Mouse (Mus musculus) midbrain, embryonic 11.5 days (tissue): Measurements from ENCODE around the gene Prpf8. TPM values are rescaled to one million over a fixed set of nuclear protein-coding genes. Genes with fewer than 3 reads are reported as not detected.

ENCODE experiments used
- ATAC-seq: fragments of 200-750 bp; cut with Nextera tagmentation; 2 replicates; pipeline ENCODE4 v1.8.0; 2017; ENCODE audit warnings: moderate TSS enrichment, moderate library complexity; ENCODE audit not compliant: low FRiP score
- DNase-seq: peaks from one replicate; pipeline ENCODE4 v3.0.0; 2015; ENCODE audit warnings: low spot score; ENCODE audit errors: missing footprints
- H3K27ac ChIP-seq: fragments of 300-500 bp; sonication (generic); 2 replicates; pipeline ENCODE4 v1.5.1; 2014; ENCODE audit warnings: low read depth, low read length
- H3K27me3 ChIP-seq: fragments of 300-500 bp; sonication (generic); 2 replicates; pipeline ENCODE4 v1.6.1; 2014; ENCODE audit warnings: mild to moderate bottlenecking, low read length, moderate library complexity, mixed read lengths; ENCODE audit not compliant: control insufficient read depth, insufficient read depth
- H3K36me3 ChIP-seq: fragments of 300-500 bp; sonication (generic); 2 replicates; pipeline ENCODE4 v1.6.1; 2014; ENCODE audit warnings: mild to moderate bottlenecking, low read length, moderate library complexity, mixed read lengths; ENCODE audit not compliant: control insufficient read depth, insufficient read depth
- H3K4me1 ChIP-seq: fragments of 300-500 bp; sonication (generic); 2 replicates; pipeline ENCODE4 v1.6.1; 2014; ENCODE audit warnings: low read length; ENCODE audit not compliant: control insufficient read depth, insufficient read depth
- H3K4me2 ChIP-seq: fragments of 300-500 bp; sonication (generic); 2 replicates; pipeline ENCODE4 v1.6.1; 2014; ENCODE audit warnings: mild to moderate bottlenecking, moderate library complexity
- H3K4me3 ChIP-seq: fragments of 300-500 bp; sonication (generic); 2 replicates; pipeline ENCODE4 v1.5.1; 2014; ENCODE audit warnings: low read depth, low read length
- H3K9ac ChIP-seq: fragments of 300-500 bp; sonication (generic); 2 replicates; pipeline ENCODE4 v1.6.1; 2014; ENCODE audit warnings: low read length
- H3K9me3 ChIP-seq: fragments of 300-500 bp; sonication (generic); 2 replicates; pipeline ENCODE4 v1.6.1; 2016; ENCODE audit warnings: low read length; ENCODE audit not compliant: control insufficient read depth
- WGBS: fragments of 180-500 bp; shearing (Covaris S2); extraction: QIAGEN DNeasy Blood & Tissue Kit; methylation state at CpG from one replicate; pipeline ENCODE4 v1.1.7; 2014; 5-methylcytosine and 5-hydroxymethylcytosine counted together
- polyA plus RNA-seq: library from polyadenylated mRNA; unstranded; fragments of >200 nt; fragmentation: Nextera tagmentation; extraction: Ambion mirVana; gene quantifications from 2 replicates; pipeline ENCODE4 v1.2.1, GENCODE M21; 2014

The Prpf8 gene
- polyA plus RNA-seq, 1 experiment from 2014 or later = 100.0 TPM

DNA sequence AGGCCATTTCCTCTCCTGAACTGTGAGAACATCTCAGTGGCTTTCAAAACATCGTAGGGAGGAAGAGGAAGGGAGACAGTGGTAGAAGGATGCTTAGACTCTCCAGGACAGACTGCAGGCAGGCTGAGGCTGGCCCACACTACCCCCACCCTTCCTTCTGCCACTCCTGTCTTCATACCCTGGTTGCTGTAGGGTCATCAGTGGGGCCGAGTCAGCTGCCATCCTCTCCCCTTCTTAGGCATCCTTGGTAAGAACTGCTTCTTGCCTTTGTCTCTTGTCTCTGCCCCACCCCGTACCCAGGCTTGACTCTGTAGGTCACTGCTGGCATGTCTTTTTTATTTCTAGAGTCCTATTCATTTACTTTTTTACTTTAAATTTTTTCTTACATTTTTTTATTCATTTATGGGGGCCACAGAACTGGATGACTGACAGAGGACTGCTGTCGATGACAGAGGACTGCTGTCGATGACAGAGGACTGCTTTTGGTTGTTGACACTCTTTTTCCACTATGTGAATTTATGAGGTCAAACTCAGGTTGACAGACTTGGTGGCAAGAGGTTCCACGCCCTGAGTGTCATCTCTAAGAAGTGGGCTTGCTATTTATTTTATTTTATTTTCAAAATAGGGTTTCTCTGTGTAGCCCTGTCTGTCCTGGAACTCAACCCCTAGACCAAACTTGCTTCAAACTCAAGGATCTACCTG, 46.8 kb downstream of the Prpf8 start:
- DNase-seq (no peak), ATAC-seq (no peak)
- Histone ChIP-seq H3K27me3 (no peaks in the 10 kb centered on the region), H3K27ac (no peak overlapping the region), H3K9ac (no peak overlapping the region), H3K4me2 (peak overlapping the region; percentile 99; the same call in 1 of the 2 replicates), H3K4me3 (no peak overlapping the region), H3K4me1 (peaks cover 5% of the 10 kb centered on the region), H3K36me3 (no peaks in the 10 kb centered on the region), H3K9me3 (no peaks in the 10 kb centered on the region)
- 82% methylated on average over 6 of the region's 6 CpGs for WGBS

DNA sequence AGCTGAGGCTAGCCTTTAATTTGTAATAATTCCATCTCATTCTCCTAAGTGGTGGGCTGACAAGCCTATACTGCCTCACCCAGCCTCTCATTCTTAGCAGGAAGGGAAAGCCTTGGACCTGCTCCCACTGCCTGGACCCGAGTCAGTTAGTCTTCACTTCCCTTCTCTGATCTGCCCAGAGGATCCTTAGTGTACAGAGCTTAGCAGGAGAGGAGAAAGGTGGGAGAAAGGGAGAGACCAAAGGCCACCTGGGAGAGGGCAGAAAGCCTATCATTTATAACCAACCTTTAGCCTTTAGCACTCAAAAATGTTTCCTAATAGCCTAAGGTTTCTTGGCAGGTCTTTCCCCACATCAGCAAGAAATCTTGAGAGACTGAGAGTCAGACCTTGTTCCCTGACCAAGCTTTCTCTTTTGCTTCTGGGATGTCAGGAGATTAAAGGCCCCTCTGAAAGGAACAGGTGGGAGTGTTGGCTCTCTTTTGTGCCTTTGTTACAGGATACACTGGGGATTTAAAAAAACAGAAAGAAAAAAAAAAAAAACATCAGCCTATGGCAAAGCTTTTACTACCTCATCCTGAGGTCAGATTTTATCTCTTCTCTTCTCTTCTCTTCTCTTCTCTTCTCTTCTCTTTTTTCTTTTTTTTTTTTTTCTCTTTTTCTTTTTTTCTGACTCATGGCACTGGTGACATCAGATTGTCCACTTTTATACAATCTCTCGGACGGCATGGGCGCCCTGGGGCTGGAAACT, 47.8 kb downstream of the Prpf8 start:
- 50% methylated on average over 4 of the region's 4 CpGs for WGBS
- no peaks in the 10 kb centered on the region for H3K36me3 ChIP-seq
- no peak overlapping the region for H3K27ac ChIP-seq
- H3K4me1 ChIP-seq = peaks cover 5% of the 10 kb centered on the region
- H3K9ac ChIP-seq = no peak overlapping the region
- H3K9me3 ChIP-seq = no peaks in the 10 kb centered on the region
- ATAC-seq = no peak
- no peaks in the 10 kb centered on the region for H3K27me3 ChIP-seq
- no peak overlapping the region for H3K4me3 ChIP-seq
- no peak for DNase-seq
- H3K4me2 ChIP-seq = no peak overlapping the region

DNA sequence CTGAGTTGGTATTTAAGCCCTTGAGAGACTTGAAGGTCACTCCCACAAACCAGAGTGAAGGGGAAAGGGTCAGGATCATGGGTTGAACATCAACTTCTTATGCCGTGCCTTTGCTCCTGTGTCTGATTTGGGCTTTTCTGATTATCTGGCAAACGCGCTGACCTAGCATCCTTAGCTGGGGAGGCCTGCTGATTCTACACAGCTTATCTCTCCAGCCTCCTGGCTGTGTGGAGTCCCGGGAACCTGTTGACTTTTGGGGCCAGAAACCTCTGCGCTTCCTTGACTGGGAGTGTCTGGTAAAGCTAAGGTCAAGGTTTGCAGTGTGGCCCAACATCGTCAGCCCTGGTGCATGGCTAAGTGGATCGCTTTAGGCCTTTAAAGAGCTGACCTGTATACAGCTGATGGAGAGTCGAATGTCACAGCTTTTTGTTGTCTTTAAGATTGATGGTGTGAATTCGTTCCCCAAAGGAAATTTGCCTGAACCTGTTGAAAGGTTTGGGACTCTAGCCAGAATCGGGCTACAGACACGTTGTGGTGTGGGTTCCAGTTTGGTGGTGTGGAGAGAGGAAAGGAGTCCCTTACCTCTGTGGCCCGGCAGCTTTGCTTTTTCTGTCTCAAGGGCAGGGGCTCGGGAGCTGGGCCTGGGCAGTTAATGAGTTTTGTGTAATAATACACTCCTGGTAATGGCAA, 48.6 kb downstream of the Prpf8 start:
- Histone ChIP-seq H3K27ac (no peak overlapping the region), H3K9ac (no peak overlapping the region)

DNA sequence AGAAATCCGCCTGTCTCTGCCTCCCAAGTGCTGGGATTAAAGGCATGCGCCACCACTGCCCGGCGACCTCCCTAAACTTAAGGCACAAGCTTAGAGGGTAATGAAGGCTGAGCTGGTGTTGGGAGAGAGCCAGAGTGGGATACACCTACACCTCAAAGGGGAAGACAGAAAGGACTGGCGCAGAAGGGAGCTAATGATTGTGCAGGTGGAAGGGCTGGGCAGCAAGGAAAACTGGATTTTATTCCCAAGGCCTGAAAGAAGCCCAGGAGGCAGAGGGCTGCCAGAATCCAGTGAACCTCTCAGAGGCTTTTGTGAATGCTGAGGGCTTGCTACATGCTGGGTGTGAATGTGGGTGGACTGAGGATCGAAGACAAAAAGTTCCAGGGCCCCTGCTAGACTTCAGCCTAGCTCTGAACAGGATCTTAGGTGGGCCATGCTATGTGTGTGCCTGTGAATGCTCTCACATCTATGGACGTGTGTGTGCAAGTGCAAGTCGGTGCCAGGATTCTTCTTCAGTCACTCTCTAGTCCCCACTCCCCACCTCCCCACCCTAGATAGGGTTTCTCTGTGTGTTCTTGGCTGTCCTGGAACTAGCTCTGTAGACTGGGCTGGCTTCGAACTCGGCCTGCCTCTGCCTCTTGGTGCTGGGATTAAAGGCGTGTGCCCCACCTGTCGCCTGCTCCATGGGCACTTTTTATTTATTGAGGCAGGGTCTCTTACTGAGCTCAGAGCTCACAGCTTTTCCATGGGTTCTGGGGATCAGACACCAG, 49.8 kb downstream of the Prpf8 start:
- Histone ChIP-seq H3K4me3 (no peak overlapping the region), H3K4me2 (no peak overlapping the region), H3K27me3 (no peaks in the 10 kb centered on the region), H3K9me3 (no peaks in the 10 kb centered on the region), H3K27ac (no peak overlapping the region), H3K36me3 (no peaks in the 10 kb centered on the region), H3K4me1 (peaks cover 5% of the 10 kb centered on the region), H3K9ac (no peak overlapping the region)
- DNase-seq (no peak), ATAC-seq (no peak)
- 89% methylated on average over 12 of the region's 12 CpGs for WGBS

More for the DNA sequence above, 48.6 kb downstream of the Prpf8 start:
- no peak overlapping the region for H3K4me2 ChIP-seq
- H3K36me3 ChIP-seq = no peaks in the 10 kb centered on the region
- no peaks in the 10 kb centered on the region for H3K27me3 ChIP-seq
- DNase-seq (no peak), ATAC-seq (no peak)
- peaks cover 5% of the 10 kb centered on the region for H3K4me1 ChIP-seq
- WGBS = 63% methylated on average over 13 of the region's 13 CpGs
- no peaks in the 10 kb centered on the region for H3K9me3 ChIP-seq
- H3K4me3 ChIP-seq = no peak overlapping the region

DNA sequence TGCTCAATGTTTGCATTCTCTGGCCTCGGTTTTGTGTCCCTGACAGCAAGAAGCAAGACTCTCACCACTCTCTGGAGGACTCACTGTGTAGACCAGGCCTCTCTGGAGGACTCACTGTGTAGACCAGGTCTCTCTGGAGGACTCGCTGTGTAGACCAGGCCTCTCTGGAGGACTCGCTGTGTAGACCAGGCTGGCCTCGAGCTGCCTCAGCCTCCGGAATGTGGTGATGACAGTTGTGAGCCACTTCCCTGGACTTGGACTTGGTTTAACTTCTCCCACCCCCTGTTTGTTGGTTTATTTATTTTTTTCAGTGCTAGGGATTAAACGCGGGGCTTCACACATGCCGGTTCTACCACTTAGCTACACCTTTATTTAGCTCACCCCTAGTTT, 50.4 kb downstream of the Prpf8 start:
- H3K27me3 ChIP-seq = no peaks in the 10 kb centered on the region
- peaks cover 5% of the 10 kb centered on the region for H3K4me1 ChIP-seq
- H3K36me3 ChIP-seq = no peaks in the 10 kb centered on the region
- no peak overlapping the region for H3K4me2 ChIP-seq
- DNase-seq (no peak), ATAC-seq (no peak)
- no peak overlapping the region for H3K9ac ChIP-seq
- no peak overlapping the region for H3K27ac ChIP-seq
- no peak overlapping the region for H3K4me3 ChIP-seq
- no peaks in the 10 kb centered on the region for H3K9me3 ChIP-seq
- WGBS = 86% methylated on average over 8 of the region's 8 CpGs

DNA sequence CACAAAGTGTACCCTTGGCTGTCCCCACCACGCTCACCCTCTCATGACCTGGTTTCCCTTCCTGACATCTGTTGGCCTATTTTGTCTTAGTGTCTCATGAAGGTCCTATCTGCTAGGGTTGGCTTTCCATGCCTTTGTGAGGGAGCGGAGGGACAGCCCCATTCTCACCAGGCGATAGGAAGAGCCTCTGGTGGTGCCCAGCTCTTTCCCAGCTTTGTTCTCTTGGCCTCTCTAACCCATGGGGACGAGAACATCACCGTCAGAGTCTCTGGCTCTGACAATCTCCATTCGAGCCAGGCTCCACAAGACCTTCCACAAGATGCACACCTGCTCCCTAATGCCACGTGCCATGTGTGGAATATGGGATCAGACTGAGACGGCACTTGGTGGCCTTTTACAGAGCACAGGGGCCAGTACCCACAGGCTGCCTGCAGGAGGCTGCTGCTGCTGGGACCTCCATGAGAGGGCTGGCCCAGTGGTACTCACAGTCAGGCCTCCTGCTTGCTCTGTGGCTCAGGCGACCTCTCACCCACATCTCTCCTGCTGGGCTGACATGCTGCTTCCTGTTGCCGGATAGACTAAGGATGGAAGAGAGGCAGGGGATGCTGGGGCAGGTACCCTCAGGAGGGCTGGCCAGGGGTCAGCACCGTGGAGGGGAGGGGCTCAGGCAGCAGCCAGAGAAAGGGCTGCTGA, 51.0 kb downstream of the Prpf8 start:
- H3K4me3 ChIP-seq = no peak overlapping the region
- ATAC-seq = peak; percentile 35; the same call in 1 of the 2 replicates
- no peak for DNase-seq

DNA sequence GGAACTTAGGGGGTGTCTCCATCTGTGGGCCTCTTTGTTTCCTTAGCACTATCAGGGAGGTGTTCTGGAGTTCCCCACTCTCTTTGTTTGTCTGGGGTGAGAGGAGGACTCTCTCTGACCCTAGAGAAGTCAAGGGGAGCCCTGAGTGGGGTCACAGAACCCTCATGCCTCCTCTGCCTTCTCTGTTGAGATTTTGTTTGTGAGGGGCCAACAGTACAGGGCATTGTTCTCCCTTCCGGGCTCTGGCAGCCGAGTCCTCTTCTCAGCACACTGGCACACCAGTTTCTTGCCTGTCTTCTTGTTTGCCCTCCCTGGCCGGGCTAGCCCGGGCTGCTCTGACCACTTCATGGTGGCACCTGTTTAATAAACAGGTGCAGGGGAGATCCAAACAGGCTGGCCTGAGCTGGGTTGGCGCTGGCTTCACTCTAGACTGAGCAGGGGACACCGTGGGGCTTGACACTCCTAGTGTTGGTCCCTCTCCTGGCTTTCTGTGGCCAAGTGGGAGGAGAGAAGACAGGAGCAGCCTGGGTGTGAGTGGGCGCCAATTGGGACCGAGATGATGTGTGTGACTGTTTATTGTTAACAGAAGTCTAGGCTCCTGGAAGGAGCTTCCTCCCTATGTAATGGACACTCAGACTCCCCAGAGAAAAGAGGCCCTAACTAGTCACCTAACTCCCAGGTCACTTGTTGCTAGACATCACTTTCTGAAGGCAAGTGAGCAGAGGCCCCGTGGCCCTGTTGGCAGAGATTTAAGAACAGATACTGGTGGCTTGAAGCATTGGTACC, 51.8 kb downstream of the Prpf8 start:
- H3K4me2 ChIP-seq = no peak overlapping the region
- ATAC-seq = no peak
- H3K9ac ChIP-seq = peak overlapping the region; percentile 24; the same call in 1 of the 2 replicates
- H3K9me3 ChIP-seq = no peaks in the 10 kb centered on the region
- H3K27ac ChIP-seq = no peak overlapping the region
- WGBS = 69% methylated on average over 9 of the region's 9 CpGs
- H3K4me1 ChIP-seq = no peaks in the 10 kb centered on the region
- DNase-seq = no peak
- H3K36me3 ChIP-seq = no peaks in the 10 kb centered on the region
- H3K4me3 ChIP-seq = no peak overlapping the region
- no peaks in the 10 kb centered on the region for H3K27me3 ChIP-seq

More for the DNA sequence above, 51.0 kb downstream of the Prpf8 start:
- Histone ChIP-seq H3K9ac (peak overlapping the region; percentile 24; the same call in 1 of the 2 replicates), H3K4me2 (no peak overlapping the region), H3K4me1 (no peaks in the 10 kb centered on the region; the same call in 1 of the 2 replicates), H3K36me3 (no peaks in the 10 kb centered on the region), H3K27ac (no peak overlapping the region), H3K9me3 (no peaks in the 10 kb centered on the region), H3K27me3 (no peaks in the 10 kb centered on the region)
- WGBS = 52% methylated on average over 11 of the region's 11 CpGs

DNA sequence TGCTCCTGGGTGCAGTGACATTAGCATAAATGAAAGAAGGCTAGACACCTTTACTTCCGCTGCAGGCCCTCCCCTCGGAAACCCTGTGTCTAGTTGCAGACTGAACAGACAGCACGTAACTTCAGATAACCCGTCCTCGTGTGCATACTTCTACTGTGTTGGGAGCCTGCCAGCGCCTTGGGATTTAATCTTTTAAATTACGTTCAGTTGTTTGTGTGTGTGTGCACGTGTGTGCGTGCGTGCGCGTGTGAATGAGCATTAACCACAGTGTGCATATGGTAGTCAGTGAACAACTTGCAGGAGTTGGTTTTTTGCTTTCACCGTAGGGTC, 52.3 kb downstream of the Prpf8 start:
- Histone ChIP-seq H3K9ac (no peak overlapping the region), H3K4me3 (no peak overlapping the region), H3K27ac (no peak overlapping the region), H3K27me3 (no peaks in the 10 kb centered on the region), H3K4me2 (no peak overlapping the region), H3K9me3 (no peaks in the 10 kb centered on the region), H3K4me1 (no peaks in the 10 kb centered on the region), H3K36me3 (no peaks in the 10 kb centered on the region)
- ATAC-seq = no peak
- DNase-seq = no peak
- 90% methylated on average over 13 of the region's 13 CpGs for WGBS
